7 mouse cellular contexts compared by ENCODE assay signal in the genomic region with DNA sequence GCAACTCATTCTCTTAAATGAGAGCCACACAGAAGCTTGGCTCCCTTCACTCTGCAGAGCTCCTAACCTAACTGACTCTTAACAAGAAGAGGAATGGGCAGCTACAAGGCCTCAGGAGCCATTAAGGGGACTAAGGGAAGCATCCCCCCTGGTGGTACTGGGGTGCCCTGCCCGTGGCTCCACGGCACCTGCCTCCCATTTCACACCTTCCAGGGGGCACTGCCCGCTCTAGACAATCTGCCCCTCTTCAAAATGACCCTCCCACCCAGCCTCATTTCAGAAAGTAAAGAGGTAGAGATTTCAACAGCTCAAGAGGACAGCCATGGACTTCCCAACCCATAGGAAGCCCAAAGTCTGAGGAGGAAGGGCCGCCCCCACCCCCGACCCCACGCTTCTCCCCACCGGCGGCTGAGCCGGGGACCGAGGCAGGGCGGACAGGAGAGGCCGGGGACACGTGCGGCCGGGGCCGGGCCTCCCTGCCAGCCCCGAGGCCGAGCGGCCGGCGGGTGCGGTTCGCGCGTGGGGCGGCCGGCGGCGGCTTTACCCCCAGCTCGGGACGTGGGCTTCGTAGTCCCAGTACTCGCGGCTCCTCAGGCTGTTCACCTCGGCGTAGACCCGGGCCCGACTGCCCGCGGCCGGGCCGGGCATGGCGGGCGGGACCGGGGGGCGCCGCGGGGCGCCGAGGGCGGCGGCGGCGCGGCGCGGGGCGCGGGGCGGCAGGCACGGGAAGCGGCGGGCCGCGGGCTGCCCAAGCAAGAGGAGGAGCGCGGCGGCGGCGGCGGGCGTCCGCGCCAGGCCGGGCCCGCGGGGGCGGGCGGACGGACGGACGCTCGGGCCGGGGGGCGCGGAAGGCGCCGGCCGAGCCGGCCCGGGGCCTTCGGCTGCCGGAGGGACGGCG. TPM values are rescaled to one million over a fixed set of nuclear protein-coding genes. Genes with fewer than 3 reads are reported as not detected.
DNase-seq lines count a peak whose midpoint lies in the region; ATAC-seq lines count a peak whose summit lies in the region.

No protein-coding gene starts in this region.

- peak overlapping the region in 1 of 2 experiments; percentile 61; a peak in 2 of 4 replicates for H3K27ac ChIP-seq in heart, embryonic 14.5 days (replicated peaks in 1 of 2; ENCODE audit: control insufficient read depth in 1 of 2, insufficient read depth in 1 of 2, low read depth in 2 of 2, low read length in 2 of 2)
- no peak overlapping the region for H3K27ac ChIP-seq in limb, embryonic 15.5 days
- H3K27ac ChIP-seq in neural tube, embryonic 12.5 days = no peak overlapping the region

- peaks cover 44% of the 10 kb centered on the region for H3K36me3 ChIP-seq in heart, embryonic 14.5 days (ENCODE audit: control insufficient read depth, insufficient read depth, low read length)
- peaks cover 36% of the 10 kb centered on the region for H3K36me3 ChIP-seq in limb, embryonic 15.5 days
- H3K36me3 ChIP-seq in neural tube, embryonic 12.5 days = peaks cover 25% of the 10 kb centered on the region

- WGBS in heart, embryonic 14.5 days = 1% methylated on average over 61 of the region's 95 CpGs
- WGBS in limb, embryonic 15.5 days = under 1% methylated on average over 48 of the region's 95 CpGs
- WGBS in neural tube, embryonic 12.5 days = 1% methylated on average over 52 of the region's 95 CpGs

- H3K4me2 ChIP-seq in heart, embryonic 14.5 days (ENCODE audit: low read length) = peak overlapping the region; percentile 88
- H3K4me2 ChIP-seq in limb, embryonic 15.5 days = peak overlapping the region; percentile 85
- peak overlapping the region; percentile 97 for H3K4me2 ChIP-seq in neural tube, embryonic 12.5 days (replicated peaks)

- ATAC-seq in heart, embryonic 14.5 days (ENCODE audit: insufficient number of reproducible peaks, insufficient read depth, low FRiP score, low read depth) = peak; percentile 52
- peak; percentile 23; the same call in 1 of the 2 replicates for ATAC-seq in limb, embryonic 15.5 days (ENCODE audit: insufficient number of reproducible peaks, low FRiP score, low TSS enrichment, low read depth)
- ATAC-seq in neural tube, embryonic 12.5 days (ENCODE audit: low FRiP score, low read depth) = peak; percentile 57

- H3K9ac ChIP-seq in heart, embryonic 14.5 days (ENCODE audit: low read length) = peak overlapping the region; percentile 97
- H3K9ac ChIP-seq in limb, embryonic 15.5 days = peak overlapping the region; percentile 96
- peak overlapping the region; percentile 96 for H3K9ac ChIP-seq in neural tube, embryonic 12.5 days

- peak overlapping the region; percentile 92 to 94 for H3K4me3 ChIP-seq in heart, embryonic 14.5 days (ENCODE audit: control insufficient read depth in 1 of 2, insufficient read depth in 1 of 2, low read depth in 1 of 2, low read length in 2 of 2)
- peak overlapping the region; percentile 89 for H3K4me3 ChIP-seq in limb, embryonic 15.5 days
- H3K4me3 ChIP-seq in neural tube, embryonic 12.5 days = peak overlapping the region; percentile 97

- H3K9me3 ChIP-seq in heart, embryonic 14.5 days (ENCODE audit: control insufficient read depth, low read length) = no peaks in the 10 kb centered on the region
- no peaks in the 10 kb centered on the region for H3K9me3 ChIP-seq in limb, embryonic 15.5 days
- no peaks in the 10 kb centered on the region for H3K9me3 ChIP-seq in neural tube, embryonic 12.5 days

- DNase-seq in urinary bladder, postnatal 25 days (ENCODE audit: low spot score) = peak; percentile 10
- DNase-seq in urinary bladder, postnatal 14 days (ENCODE audit: low spot score) = no peak
- peak; percentile 8 for DNase-seq in cerebellum, adult 8-10 months
- no peak for DNase-seq in gastrocnemius, postnatal 25 days

- H3K4me1 ChIP-seq in heart, embryonic 14.5 days (ENCODE audit: control insufficient read depth in 2 of 2, insufficient read depth in 2 of 2, low read length in 2 of 2) = peaks cover 4 to 20% of the 10 kb centered on the region in 2 experiments
- peaks cover 22% of the 10 kb centered on the region for H3K4me1 ChIP-seq in limb, embryonic 15.5 days
- H3K4me1 ChIP-seq in neural tube, embryonic 12.5 days = peaks cover 9% of the 10 kb centered on the region

- no peaks in the 10 kb centered on the region for H3K27me3 ChIP-seq in heart, embryonic 14.5 days (ENCODE audit: control insufficient read depth, insufficient read depth, low read length)
- no peaks in the 10 kb centered on the region for H3K27me3 ChIP-seq in limb, embryonic 15.5 days
- H3K27me3 ChIP-seq in neural tube, embryonic 12.5 days (replicated peaks) = no peaks in the 10 kb centered on the region

RNA-seq across cellular contexts. Expression of gene Csnk2a2, which starts 1.8 kb away (rescaled TPM):
- polyA plus RNA-seq in heart, embryonic 14.5 days (2014; fragmentation: Nextera tagmentation; extraction: Ambion mirVana) = 16.7 and 17.4 TPM in 2 replicates
- 11.1 and 11.8 TPM in 2 replicates for polyA plus RNA-seq in limb, embryonic 15.5 days (2015; fragmentation: Nextera tagmentation; extraction: Ambion mirVana)
- 9.1 and 12.6 TPM in 2 replicates for polyA plus RNA-seq in neural tube, embryonic 12.5 days (2016; fragmentation: Nextera tagmentation; extraction: Ambion mirVana)
- 10 to 100 TPM; 21.0 to 25.8 TPM for total RNA-seq in gastrocnemius, postnatal 25 days (2021)

RNA-seq across cellular contexts. Expression of gene Ccdc113, which starts 45.8 kb away (rescaled TPM):
- polyA plus RNA-seq in heart, embryonic 14.5 days (2014; fragmentation: Nextera tagmentation; extraction: Ambion mirVana) = 2.4 and 2.8 TPM in 2 replicates
- polyA plus RNA-seq in limb, embryonic 15.5 days (2015; fragmentation: Nextera tagmentation; extraction: Ambion mirVana) = 0.52 and 0.89 TPM in 2 replicates
- 0.20 TPM in 1 of 2 replicates, not detected in the other for polyA plus RNA-seq in neural tube, embryonic 12.5 days (2016; fragmentation: Nextera tagmentation; extraction: Ambion mirVana)
- total RNA-seq in gastrocnemius, postnatal 25 days (2021) = not detected

RNA-seq across cellular contexts. Expression of gene Cfap20, which starts 53.4 kb away (rescaled TPM):
- 184 and 195 TPM in 2 replicates for polyA plus RNA-seq in heart, embryonic 14.5 days (2014; fragmentation: Nextera tagmentation; extraction: Ambion mirVana)
- polyA plus RNA-seq in limb, embryonic 15.5 days (2015; fragmentation: Nextera tagmentation; extraction: Ambion mirVana) = 122 and 128 TPM in 2 replicates
- polyA plus RNA-seq in neural tube, embryonic 12.5 days (2016; fragmentation: Nextera tagmentation; extraction: Ambion mirVana) = 124 and 127 TPM in 2 replicates
- 1 to 10 TPM; 7.5 TPM for total RNA-seq in gastrocnemius, postnatal 25 days (2021)

Comparison
In these comparisons a context has a peak if more than half of its experiments do, and no peak if none do; other contexts are left out.
1. DNase-seq: peak in urinary bladder, postnatal 25 days (single experiment) and cerebellum, adult 8-10 months (single experiment); none in urinary bladder, postnatal 14 days (single experiment) and gastrocnemius, postnatal 25 days (single experiment).
2. Peak in every context shown above with its lines, with median percentiles within 50 percentile points of each other: ATAC-seq, H3K4me2 ChIP-seq, H3K4me3 ChIP-seq and H3K9ac ChIP-seq.